Mouse (Mus musculus): ENCODE results near the gene Fos. TPM values are rescaled to one million over a fixed set of nuclear protein-coding genes. Genes with fewer than 3 reads are reported as not detected.

Gene Fos
- polyA plus RNA-seq, 1 experiment from 2014 or later = 2.2 TPM

- H3K4me3 ChIP-seq = no peak overlapping the region
- no peaks in the 10 kb centered on the region for H3K36me3 ChIP-seq
- no peak overlapping the region for H3K4me2 ChIP-seq (replicated peaks)
- H3K9ac ChIP-seq (replicated peaks) = no peak overlapping the region
- H3K27me3 ChIP-seq = no peaks in the 10 kb centered on the region
- H3K9me3 ChIP-seq = no peaks in the 10 kb centered on the region
- 63% methylated on average over 3 of the region's 3 CpGs for WGBS
- ATAC-seq (replicated peaks) = no peak
- H3K27ac ChIP-seq (replicated peaks) = no peak overlapping the region
- peaks cover 10% of the 10 kb centered on the region for H3K4me1 ChIP-seq
Measured at GRCm38 (mm10) chr12:85464902-85465301, 8.8 kb upstream of the Fos start.

DNA sequence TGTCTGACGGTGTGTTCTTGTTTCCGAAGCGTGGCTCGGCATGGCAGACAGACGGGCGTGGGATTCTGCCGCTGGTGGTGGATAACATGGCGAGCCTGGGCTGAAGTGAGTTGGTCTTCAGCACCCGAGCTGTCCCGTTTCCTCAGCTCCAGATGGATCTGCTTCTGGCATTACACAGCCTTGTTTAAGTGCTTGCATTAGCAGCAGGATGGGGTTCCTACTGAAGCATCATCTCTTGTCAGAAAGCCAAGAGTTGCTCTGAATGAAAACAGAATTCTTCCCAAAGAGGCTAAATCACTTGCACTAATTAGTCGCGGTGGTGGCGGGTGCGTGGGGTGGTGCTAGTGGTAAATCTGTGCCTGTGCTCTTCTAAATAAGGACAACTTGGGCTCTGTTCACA is 5.8 kb upstream of the Fos start:
- WGBS = 50% methylated on average over 14 of the region's 14 CpGs
- H3K4me1 ChIP-seq = peaks cover 26% of the 10 kb centered on the region
- ATAC-seq (replicated peaks) = no peak
- H3K9me3 ChIP-seq = no peaks in the 10 kb centered on the region
- H3K27me3 ChIP-seq = no peaks in the 10 kb centered on the region
- no peak overlapping the region for H3K4me3 ChIP-seq
- no peaks in the 10 kb centered on the region for H3K36me3 ChIP-seq
- 0 out of 2 replicates have a peak overlapping the region, but pooled peaks have one; percentile 2 for H3K4me2 ChIP-seq (replicated peaks)
- no peak overlapping the region for H3K9ac ChIP-seq (replicated peaks)
- no peak overlapping the region for H3K27ac ChIP-seq (replicated peaks)

GRCm38 (mm10) chr12:85468666-85469065 is 5.0 kb upstream of the Fos start:
- Histone ChIP-seq H3K4me2 (replicated peaks) (no peak overlapping the region), H3K27ac (replicated peaks) (no peak overlapping the region), H3K4me1 (peaks cover 32% of the 10 kb centered on the region), H3K4me3 (no peak overlapping the region), H3K9me3 (no peaks in the 10 kb centered on the region), H3K9ac (replicated peaks) (no peak overlapping the region), H3K36me3 (no peaks in the 10 kb centered on the region), H3K27me3 (no peaks in the 10 kb centered on the region)
- ATAC-seq (replicated peaks) = no peak
- 89% methylated on average over 12 of the region's 12 CpGs for WGBS

- Histone ChIP-seq H3K27ac (replicated peaks) (peak overlapping the region; percentile 41; the same call in 1 of the 2 replicates), H3K36me3 (no peaks in the 10 kb centered on the region)
Measured at GRCm38 (mm10) chr12:85471920-85472655, 1.6 kb upstream of the Fos start.

DNA sequence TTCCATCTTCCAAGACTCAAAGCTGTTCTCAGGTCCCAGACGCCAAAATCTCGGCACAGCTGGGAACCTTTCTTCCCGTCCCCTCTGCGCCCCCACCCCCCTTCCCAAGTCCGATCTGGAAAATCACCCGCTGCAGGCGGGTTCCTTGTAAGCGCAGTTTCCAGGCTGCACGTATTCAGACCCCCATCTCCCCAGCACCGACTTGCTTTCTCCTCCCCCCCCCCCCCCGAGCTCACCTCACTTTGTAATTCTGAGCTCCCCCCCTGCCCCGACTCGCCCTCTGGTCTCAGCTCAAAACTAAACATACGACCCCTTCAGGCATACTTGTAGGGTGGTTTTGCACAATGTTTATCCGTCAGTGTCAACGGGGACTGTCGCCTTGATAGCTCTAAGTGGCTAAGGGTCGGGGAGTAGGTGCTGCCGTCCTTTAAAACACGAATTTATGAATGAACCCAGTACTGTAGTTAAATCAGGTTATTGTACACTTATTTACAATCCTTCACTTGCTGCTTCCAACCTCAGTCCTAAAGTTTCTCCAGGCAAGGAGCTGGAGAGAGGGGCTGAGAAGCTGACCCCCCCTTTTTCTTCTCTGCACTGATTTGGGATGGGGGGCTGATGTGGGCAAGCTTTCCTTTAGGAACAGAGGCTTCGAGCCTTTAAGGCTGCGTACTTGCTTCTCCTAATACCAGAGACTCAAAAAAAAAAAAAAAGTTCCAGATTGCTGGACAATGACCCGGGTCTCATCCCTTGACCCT is 857 bp upstream of the Fos start:
- Histone ChIP-seq H3K36me3 (no peaks in the 10 kb centered on the region), H3K4me3 (peak overlapping the region; percentile 59), H3K4me1 (peaks cover 47% of the 10 kb centered on the region), H3K4me2 (replicated peaks) (peak overlapping the region; percentile 100), H3K27me3 (peaks cover 18% of the 10 kb centered on the region), H3K27ac (replicated peaks) (peak overlapping the region; percentile 33; the same call in 1 of the 2 replicates), H3K9ac (replicated peaks) (peak overlapping the region; percentile 57), H3K9me3 (no peaks in the 10 kb centered on the region)
- under 1% methylated on average over 23 of the region's 23 CpGs for WGBS
- peak; percentile 1; the same call in 1 of the 2 replicates for ATAC-seq (replicated peaks)

More at GRCm38 (mm10) chr12:85471920-85472655, 1.6 kb upstream of the Fos start:
- ATAC-seq (replicated peaks) = peak; percentile 47; the same call in 1 of the 2 replicates
- H3K9me3 ChIP-seq = no peaks in the 10 kb centered on the region
- peak overlapping the region; percentile 57 for H3K9ac ChIP-seq (replicated peaks)
- peak overlapping the region; percentile 59 for H3K4me3 ChIP-seq
- peak overlapping the region; percentile 100 for H3K4me2 ChIP-seq (replicated peaks)
- peaks cover 15% of the 10 kb centered on the region for H3K27me3 ChIP-seq
- peaks cover 52% of the 10 kb centered on the region for H3K4me1 ChIP-seq
- WGBS = under 1% methylated on average over 42 of the region's 42 CpGs

GRCm38 (mm10) chr12:85474298-85475231 is 875 bp downstream of the Fos start:
- H3K9me3 ChIP-seq = no peaks in the 10 kb centered on the region
- peak overlapping the region; percentile 53 for H3K9ac ChIP-seq (replicated peaks)
- H3K4me1 ChIP-seq = peaks cover 42% of the 10 kb centered on the region
- H3K4me3 ChIP-seq = peak overlapping the region; percentile 59
- WGBS = 1% methylated on average over 49 of the region's 49 CpGs
- ATAC-seq (replicated peaks) = peak; percentile 47
- peaks cover 18% of the 10 kb centered on the region for H3K27me3 ChIP-seq
- H3K27ac ChIP-seq (replicated peaks) = no peak overlapping the region
- H3K4me2 ChIP-seq (replicated peaks) = peak overlapping the region; percentile 100
- no peaks in the 10 kb centered on the region for H3K36me3 ChIP-seq

GRCm38 (mm10) chr12:85475232-85475919 is 1.7 kb downstream of the Fos start:
- WGBS = 7% methylated on average over 14 of the region's 16 CpGs
- H3K27ac ChIP-seq (replicated peaks) = no peak overlapping the region
- H3K27me3 ChIP-seq = peaks cover 18% of the 10 kb centered on the region
- no peak for ATAC-seq (replicated peaks)
- peak overlapping the region; percentile 59 for H3K4me3 ChIP-seq
- H3K9ac ChIP-seq (replicated peaks) = no peak overlapping the region; the same call in 1 of the 2 replicates
- H3K4me2 ChIP-seq (replicated peaks) = peak overlapping the region; percentile 100
- H3K4me1 ChIP-seq = peaks cover 42% of the 10 kb centered on the region
- H3K9me3 ChIP-seq = no peaks in the 10 kb centered on the region
- no peaks in the 10 kb centered on the region for H3K36me3 ChIP-seq

DNA sequence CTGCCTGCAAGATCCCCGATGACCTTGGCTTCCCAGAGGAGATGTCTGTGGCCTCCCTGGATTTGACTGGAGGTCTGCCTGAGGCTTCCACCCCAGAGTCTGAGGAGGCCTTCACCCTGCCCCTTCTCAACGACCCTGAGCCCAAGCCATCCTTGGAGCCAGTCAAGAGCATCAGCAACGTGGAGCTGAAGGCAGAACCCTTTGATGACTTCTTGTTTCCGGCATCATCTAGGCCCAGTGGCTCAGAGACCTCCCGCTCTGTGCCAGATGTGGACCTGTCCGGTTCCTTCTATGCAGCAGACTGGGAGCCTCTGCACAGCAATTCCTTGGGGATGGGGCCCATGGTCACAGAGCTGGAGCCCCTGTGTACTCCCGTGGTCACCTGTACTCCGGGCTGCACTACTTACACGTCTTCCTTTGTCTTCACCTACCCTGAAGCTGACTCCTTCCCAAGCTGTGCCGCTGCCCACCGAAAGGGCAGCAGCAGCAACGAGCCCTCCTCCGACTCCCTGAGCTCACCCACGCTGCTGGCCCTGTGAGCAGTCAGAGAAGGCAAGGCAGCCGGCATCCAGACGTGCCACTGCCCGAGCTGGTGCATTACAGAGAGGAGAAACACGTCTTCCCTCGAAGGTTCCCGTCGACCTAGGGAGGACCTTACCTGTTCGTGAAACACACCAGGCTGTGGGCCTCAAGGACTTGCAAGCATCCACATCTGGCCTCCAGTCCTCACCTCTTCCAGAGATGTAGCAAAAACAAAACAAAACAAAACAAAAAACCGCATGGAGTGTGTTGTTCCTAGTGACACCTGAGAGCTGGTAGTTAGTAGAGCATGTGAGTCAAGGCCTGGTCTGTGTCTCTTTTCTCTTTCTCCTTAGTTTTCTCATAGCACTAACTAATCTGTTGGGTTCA is 2.5 kb downstream of the Fos start:
- Histone ChIP-seq H3K4me3 (no peak overlapping the region), H3K36me3 (no peaks in the 10 kb centered on the region), H3K4me1 (peaks cover 42% of the 10 kb centered on the region), H3K4me2 (replicated peaks) (no peak overlapping the region), H3K27ac (replicated peaks) (no peak overlapping the region), H3K27me3 (peaks cover 18% of the 10 kb centered on the region), H3K9me3 (no peaks in the 10 kb centered on the region), H3K9ac (replicated peaks) (no peak overlapping the region)
- WGBS = 29% methylated on average over 23 of the region's 23 CpGs
- no peak for ATAC-seq (replicated peaks)

- Histone ChIP-seq H3K9me3 (no peaks in the 10 kb centered on the region), H3K27ac (replicated peaks) (no peak overlapping the region), H3K27me3 (peaks cover 18% of the 10 kb centered on the region), H3K4me2 (replicated peaks) (no peak overlapping the region), H3K4me1 (peaks cover 32% of the 10 kb centered on the region), H3K4me3 (no peak overlapping the region), H3K36me3 (no peaks in the 10 kb centered on the region), H3K9ac (replicated peaks) (no peak overlapping the region)
- no peak for ATAC-seq (replicated peaks)
- WGBS = 76% methylated on average over 4 of the region's 4 CpGs
Measured at GRCm38 (mm10) chr12:85477219-85477618, 3.5 kb downstream of the Fos start.

DNA sequence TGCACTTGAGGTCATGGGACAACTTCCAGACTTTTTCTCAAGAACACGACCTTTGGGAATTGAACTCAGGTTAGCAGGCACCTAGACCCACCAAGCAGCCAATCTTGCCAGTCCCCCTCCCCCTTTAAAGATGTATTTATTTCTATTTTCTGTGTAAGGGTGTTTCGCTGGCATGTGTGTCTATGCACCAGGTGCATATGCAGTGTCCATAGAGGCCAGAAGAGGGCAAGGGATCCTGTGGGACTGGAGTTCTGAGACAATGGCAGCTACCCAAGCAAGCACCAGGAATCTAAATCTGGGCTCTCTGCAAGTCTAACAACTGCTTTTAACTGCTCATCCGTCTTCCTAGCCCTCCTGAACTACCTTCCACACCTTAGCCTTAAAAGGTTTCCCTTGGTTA is 4.1 kb downstream of the Fos start:
- WGBS = 64% methylated on average over 3 of the region's 3 CpGs

More for the DNA sequence above, 4.1 kb downstream of the Fos start:
- no peak overlapping the region for H3K4me2 ChIP-seq (replicated peaks)
- no peak overlapping the region for H3K9ac ChIP-seq (replicated peaks)
- peaks cover 18% of the 10 kb centered on the region for H3K27me3 ChIP-seq
- no peaks in the 10 kb centered on the region for H3K36me3 ChIP-seq
- no peak overlapping the region for H3K27ac ChIP-seq (replicated peaks)
- H3K4me1 ChIP-seq = peaks cover 26% of the 10 kb centered on the region
- H3K9me3 ChIP-seq = no peaks in the 10 kb centered on the region
- ATAC-seq (replicated peaks) = no peak
- H3K4me3 ChIP-seq = no peak overlapping the region

Measured in forebrain, embryonic 15.5 days (tissue).